Mouse (Mus musculus) hindlimb bud, embryonic 11.5 days (tissue): ENCODE measurements around the gene Kdm5b.
A peak's percentile ranks its signal among the peaks of the same experiment; 100 is the strongest.

Experiments used
- DNase-seq: peaks from one replicate; pipeline ENCODE4 v3.0.0-alpha.2; 2012; ENCODE audit warnings: low read depth, low spot score; ENCODE audit errors: extremely low spot score

Gene Kdm5b

DNA sequence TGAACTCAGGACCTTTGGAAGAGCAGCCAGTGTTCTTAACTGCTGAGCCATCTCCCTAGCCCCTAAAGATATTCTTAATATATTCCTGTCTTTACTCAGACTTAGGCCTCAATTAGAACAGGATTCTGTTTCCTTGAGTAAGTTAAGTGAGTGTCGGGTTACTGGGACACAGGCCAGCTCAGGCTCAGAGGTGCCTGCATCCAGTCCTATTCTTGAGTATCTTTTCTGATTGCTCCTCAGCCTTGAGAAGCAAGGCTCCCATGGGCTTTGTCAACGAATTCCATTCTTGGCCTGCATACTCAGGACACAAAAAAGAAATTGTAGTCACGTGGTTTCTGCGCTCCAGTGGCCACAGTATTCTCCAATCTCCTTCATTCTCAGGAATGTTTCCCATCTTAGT is 11.7 kb upstream of the Kdm5b start:
- DNase-seq = no peak

DNA sequence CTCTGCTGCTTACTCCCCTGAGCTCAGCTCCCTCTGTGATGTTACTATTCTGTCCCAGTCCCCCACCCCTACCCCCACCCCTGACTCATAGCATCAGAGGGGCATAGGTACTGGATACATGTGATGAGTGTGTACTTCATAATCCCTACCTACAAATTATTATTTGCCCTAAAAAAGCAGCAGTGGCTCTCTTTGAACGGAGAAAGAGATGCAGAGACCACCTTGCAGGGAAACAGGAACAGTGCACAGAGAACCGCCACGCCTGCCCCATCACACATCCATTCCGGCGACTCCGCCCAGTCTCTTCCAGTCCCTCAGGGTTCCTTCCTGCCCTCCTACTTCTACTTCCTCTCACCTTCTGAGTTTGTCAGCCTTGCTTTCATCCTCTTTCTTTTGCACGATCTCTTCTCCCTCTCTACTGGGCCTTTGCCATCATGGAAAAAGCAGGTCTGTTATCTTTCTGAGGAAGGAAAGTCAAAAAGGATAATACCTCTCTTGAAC is 10.3 kb upstream of the Kdm5b start, which contains the start of gene Mgat4e:
TSS of gene Mgat4e (minus strand) at position 51 of the 501 bp plus-strand sequence.
- DNase-seq = no peak

DNA sequence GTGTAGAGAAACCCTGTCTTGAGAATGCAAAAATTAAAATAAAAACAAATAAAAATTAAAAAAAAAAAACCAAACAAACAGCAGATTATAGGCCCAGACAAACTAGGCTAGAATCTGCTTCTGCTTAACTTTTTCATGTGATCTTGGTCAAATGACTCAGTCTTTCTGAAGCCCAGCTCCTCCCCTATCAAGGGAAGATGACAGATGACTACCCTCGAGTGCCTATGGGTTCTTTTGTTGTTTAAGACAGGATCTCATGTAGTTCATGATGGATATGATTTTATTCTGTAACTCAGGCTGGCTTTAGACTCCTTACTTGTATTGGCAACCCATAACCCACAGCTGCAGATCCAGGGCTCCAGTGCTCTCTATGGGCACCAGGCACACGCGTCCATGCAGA is 8.1 kb upstream of the Kdm5b start:
- no peak for DNase-seq

DNA sequence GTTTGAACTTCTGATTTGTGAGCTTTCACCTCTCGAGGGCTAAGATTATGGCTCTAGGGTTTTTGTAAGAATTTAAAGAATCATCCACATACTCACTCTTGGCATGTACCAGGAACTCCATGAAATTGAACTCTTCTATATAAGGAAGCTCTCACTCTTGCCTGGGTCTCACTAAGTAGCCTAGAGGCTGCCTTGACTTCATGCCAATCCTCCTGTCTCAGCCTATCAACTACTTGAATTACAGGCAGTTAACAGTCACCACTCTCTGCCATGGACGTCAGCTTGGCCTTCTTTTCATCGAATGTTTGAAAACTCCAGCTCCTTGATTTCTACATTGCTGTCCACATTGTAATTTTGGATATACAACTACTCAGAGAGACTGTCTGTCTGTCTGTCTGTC is 7.6 kb upstream of the Kdm5b start:
- DNase-seq = no peak

DNA sequence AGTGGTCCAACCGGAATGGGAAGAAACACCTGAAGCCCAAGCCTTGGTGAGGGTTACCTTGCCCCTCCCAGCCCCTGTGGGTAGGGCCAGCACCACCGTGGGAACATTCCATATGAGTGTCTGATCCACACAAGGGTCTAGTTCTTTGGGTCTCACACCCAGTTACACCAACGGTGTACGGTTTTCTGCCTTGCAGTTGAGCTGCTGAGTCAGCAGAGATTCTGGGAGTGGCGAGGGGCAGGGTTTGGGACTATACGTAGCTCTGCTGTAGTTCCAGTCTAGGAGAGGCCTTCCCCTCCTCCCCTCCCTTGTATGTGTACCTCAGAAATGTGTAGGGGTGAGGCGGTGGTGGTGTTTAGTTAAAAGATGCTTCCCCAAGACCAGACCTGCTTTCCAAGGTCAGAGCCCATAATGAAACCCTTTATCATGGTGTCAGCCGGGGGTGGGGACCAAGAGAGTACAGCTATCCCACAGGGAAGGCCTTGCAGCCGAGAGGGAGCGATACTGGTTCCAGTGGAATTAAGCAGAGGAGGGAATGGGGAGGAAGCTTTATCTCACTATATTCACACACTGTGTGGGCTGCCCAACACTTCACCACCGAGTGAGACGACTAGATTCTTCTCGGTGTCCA is 4.6 kb upstream of the Kdm5b start:
- DNase-seq = no peak

DNA sequence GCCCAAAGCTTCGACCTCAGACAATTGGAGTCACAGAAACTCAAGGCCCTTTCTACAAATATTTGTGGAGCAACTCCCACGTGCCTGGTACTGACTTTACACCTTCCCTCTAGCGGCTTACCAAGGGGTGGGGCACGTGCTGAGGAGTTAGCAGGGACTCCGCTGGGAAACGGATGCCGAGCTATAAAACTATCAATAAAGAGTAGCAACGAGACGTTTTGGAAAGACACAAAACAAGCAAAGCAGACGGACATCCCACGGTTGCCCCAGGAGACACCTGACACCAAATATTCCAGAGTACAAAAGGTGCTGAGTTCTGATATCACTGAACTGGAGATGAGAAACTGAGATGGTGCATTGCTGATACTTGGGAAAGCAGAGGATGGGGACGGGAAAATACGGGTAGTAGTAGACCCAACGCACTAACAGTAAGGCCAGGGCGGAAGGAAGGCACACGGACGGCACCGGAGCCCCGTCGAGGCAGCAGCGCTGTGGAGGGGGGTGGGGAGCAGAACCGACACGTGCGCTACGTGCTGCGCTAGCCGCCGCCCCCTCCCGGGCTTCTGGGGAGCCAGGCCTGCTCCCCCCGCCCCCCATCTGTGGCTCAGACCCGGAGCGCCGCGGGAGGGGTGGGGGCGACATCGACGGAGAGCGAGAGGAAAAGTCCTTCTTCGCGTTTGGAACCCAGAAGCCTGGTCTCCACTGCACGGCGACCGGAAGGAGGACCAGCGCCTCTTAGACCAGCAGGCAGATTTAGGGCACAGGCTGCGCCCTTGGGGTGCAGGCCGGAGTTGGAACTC is 3.9 kb upstream of the Kdm5b start:
- no peak for DNase-seq

DNA sequence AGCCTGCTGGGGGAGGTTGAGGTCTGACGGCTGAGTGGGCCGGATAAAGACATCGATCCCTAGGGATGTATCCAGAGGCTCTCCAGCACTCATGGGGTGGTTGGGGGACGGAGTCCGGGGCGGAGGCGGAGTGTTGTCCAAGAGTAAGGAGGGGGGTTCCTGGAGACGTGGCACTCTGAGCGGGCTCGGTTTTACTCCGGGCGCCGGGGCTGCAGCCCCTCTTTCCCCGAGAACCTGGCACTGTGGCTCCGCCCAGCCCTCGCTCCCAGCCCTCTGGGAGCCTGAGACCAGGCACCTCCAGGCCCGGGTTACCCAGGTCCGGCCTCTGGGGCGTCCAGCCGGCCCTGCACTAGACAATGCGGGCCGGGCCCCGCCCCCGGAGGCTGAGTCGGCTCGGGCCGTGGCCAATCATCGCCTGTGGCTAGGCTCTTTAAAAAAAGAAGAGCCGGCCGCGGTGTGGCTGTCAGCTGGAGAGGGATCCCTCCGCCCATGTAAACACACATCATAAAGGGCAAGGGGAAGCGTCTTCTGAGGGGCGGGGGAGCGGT is 3.2 kb upstream of the Kdm5b start:
- DNase-seq = peak; percentile 62

DNA sequence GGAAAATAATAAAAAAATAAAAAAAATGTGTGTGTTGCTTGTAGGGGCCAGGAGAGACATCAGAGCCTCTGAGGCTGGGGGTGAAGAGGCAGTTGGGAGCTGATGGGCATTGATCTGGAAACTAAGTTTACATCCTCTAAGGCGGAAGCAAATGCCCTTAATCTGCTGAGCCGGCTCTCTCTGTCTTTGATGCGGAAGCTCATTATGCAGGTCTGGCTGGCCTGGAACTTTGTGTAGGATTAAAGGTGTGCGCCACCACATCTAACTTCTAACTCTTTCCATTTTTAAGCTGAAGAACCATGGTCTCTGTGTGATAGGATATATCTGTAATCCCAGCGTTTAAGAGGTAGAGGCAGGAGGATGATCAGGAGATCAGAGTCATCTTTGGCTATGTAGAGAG is 1.5 kb upstream of the Kdm5b start:
- DNase-seq = no peak

DNA sequence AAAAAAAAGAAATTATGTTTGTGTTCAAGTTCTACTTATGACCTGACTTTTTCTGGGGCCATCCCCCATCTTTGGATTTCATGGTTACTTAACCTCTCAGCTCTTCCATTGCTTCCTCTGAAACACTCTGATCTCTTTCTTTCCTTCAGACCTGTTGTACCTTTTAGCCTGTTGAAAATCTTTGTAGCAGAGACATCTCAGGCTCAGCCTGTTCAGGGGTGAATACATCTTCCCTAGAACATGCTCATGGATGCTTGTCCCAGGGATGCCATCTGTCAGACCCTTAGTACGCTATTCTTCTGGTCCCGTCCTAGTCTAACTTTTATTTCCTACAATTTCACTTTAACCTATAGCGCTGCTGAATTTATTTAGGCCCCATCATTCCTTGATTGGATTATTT is 745 bp upstream of the Kdm5b start:
- no peak for DNase-seq

DNA sequence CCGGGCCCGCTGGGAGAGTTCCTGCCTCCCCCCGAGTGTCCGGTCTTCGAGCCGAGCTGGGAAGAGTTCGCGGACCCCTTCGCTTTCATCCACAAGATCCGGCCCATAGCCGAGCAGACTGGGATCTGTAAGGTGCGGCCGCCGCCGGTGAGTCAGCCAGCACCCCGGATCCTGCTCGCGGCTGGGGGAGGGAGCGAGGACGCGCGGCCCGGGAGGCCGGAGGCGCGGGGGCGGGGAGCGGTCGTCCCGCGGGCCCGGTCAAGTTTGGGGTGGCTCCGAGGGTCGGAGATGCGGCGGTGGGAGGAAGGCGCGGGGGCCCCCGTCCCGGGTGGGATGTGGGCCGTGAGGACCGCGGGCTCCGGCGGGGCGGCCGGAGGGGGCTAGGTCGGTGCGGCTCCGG is 425 bp downstream of the Kdm5b start:
- no peak for DNase-seq

DNA sequence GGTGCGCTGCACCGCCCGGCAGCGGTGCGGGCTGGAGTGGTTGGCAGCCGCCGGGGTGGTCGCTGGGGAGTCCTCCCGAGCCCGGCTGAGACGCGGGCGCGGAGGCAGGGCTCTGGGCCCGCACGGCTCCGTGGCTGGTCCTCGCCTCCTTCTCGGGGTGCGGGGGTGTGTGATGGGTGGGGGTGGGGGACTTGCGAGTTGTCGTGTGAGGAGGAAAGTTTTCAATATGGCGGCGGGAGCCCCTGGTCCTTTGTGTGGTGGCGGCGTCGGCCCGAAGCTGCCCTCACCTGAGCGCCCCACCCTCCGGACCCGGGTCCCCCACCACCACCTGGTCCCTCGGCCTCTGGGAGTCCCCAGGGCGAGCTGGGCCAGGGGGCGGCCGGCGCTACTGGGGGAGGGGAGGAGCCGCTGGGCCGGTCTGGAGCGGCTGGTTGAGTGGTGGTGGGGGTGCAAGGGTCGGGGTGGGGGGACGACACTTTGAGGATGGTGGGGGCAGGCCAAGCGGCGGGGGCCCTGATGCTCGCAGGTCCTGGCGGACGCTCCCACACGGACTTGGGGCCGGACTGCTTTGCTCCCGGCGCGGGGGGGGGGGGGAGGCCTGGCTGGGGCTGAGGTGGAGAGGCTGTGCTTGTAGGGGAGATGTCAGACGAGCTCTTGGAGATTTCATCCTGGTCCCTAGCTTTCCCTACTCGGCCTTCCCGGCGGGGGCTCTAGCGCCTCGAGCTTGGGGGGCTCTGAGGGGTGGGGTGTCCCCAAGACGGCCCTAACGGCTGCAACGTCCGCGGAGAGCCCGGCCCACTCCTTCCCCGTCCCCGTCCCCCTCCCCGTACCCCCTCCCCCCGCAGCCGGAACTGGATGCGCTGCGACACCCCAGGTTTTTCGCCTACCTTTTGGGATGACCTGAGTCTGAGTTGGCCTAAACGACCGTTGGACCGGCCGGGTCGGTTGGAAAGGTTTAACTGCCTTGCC is 1.1 kb downstream of the Kdm5b start:
- no peak for DNase-seq

DNA sequence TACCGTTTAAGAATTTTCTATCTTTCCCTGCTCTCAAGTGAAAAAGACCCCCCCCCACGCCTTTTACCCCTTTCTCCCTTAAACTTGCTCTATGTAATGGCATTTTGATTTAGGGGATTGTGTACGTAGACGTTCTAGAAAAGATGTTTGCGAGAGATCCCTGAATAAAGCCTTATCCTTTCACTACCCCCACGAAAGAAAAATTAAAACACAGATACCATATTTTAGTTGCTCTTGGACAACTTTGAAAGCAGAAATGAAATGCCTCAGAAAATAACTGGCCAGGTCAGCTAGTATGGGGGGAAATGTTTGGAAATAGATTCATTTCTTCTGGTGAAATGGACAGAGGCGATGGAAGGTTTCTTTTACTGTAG is 1.8 kb downstream of the Kdm5b start:
- DNase-seq = no peak

DNA sequence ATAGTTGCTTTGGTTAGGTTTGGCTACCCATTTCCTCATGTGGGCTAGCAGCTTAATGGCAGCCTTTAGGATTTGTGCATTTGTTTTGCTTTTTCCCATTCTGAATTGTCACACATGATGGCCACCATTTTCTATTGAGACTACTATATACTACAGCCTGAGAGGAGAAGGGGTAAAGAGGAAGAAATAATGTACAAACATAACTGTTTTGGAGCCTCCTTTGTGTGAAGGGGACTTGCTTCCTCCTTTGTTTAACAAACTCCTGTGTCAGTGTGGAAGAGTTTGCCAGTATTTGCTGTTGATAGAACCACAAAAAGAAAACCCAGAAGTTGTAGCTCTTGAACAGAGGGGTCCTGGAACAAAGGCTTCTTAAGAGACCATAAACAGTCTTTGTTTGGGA is 2.5 kb downstream of the Kdm5b start:
- DNase-seq = no peak

DNA sequence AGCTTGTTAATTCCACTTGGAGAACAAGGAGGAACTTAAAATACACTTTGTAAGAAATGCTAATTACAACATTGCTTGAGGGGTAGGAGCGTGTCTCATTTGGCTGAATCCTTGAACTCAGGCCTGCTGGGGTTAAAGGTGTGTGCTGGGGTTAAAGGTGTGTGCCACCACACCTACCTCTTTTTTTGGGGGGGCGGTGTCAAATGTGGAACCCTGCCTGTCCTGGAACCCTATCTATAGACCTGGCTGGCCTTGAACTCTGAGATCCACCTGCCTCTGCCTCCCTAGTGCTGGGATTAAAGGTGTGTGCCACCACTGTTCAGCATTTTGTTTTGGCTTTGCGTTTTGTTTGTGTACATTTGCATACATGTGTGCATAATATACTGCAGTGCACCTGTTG is 3.8 kb downstream of the Kdm5b start:
- DNase-seq = no peak

DNA sequence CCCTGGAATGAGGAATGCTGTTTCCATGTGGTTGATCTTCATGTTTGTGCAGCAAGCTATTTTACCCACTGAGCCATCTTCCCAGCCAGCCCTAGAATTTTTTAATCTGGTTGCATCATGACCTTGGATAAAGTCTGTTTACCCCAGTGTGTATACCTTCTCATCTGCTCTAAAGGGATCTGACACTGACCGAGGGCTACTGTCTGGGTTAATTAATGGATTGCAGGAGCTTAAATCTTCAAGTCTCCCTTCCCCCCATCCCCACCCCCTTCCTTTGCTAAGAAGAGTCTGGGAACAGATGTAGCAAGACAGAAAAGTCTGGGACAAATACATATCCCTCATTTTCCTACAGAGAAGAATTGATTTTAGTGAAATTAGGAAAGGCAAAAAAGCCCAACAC is 7.5 kb downstream of the Kdm5b start:
- DNase-seq = no peak

DNA sequence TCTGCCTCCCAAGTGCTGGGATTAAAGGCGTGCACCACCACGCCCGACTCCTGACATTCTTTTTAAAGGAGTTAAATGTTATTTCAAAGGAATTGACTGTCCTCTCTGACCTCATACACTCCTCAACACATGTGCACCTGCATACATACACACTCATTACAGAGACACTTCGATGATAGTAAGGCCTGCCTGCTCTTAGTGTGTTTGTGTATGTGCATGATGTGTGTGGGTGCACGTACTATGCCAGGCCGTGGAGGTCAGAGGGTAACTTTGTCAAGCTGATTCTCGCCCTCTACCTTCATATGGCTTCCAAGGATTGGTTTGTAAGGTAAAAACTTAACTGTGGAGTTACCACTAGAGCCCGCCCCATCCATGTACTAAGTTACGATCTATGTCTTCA is 10.2 kb downstream of the Kdm5b start:
- no peak for DNase-seq

DNA sequence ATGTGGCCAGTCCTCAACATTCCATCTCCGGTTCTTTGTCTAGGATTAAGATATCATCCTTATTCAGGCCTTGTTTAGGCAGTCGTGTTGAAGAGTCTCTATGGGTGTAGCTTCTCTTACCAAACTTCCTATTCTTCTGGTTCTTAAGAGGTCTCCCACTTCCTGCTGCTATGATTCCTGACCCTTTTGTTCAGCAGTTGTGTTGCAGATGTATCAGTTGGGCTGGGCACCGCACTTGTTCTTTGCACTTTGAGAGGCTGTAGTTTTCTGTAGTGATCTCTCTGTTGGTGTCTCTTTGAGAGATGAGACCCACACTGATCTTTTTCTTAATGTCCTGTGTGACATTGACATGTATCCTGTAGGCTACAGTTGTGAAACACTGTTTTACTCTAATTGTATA is 10.7 kb downstream of the Kdm5b start:
- DNase-seq = no peak

DNA sequence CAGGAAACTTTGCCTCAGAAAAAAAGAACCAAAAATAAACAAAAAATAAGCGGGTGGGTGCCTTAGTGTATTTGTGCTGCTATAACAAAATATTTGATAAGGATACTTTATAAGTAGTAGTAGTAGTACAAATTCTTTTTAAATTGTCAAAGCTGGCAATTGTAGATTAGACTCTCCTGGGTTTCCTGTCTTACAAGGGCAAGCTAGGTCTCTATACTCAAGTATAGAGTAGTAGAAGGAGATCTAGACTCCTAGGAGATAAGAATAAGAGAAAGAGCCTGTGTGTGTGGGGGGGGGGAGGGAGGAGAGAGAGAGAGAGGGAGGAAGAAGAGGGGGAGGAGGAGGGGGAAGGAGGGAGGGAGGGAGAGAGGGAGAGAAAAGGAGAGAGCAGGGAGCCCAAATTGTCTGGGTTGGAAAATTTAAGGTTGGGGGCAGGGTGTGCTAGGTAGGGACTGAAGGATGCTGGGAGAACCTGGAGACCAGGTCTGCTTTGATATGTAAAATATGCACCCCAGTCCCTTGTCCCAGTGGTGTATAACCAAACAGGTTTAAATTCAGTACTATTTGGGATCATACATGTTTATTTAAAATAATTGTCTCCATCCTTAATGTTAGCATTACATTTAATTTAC is 13.4 kb downstream of the Kdm5b start:
- DNase-seq = no peak

DNA sequence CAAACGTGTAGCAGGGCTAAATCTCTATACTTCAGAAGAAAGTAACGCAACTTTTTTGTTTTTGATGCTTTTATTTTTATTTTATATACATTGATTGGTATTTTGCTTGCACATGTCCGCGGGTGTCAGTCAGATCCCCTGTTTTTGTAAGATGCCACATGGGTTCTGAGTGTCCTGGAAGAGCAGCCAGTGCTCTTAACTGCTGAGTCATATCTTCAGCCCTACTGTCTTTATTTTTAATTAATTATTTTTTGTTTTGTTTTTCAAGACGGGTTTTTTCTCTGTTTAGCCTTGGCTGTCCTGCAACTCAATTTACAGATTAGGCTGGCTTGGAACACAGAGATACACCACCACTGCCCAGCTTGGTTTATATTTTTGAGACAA is 14.0 kb downstream of the Kdm5b start:
- DNase-seq = no peak

DNA sequence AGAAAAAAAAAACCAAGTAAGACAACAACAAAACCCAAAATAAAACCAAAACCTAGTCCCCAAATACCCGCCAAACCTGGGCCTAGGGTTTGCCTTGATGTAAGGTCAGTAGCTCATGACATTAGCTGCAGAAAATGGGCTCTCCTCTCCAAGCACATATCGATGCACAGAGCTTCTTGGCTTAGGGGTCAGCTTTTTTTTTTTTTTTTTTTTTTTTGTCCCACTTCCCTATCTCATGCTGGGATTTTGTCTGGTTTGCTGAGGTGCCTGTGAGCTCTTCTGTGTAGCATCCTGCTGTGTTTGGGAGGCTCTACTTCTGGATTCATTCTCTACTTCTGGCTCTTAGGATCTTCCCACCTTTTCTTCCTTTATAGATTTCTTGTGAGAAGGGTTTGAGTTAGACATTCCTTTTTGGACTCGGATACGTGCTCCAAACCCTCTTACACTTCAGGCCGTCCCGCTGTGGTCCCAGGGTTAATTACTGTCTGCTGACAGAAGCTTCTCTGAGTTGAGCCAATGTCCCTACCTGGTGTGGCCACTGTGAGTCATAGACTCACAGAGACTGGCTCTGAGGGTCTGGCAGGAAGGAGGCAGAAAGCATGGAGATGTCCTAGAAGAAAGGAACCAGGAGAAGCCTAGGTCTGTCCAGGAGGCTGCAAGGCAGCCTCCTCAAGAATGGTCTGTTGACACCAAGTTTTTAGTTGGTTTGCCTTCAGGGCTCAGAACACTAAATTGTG is 17.6 kb downstream of the Kdm5b start:
- no peak for DNase-seq
